Mouse (Mus musculus): ENCODE results near the gene Chrnb1. TPM values are rescaled to one million over a fixed set of nuclear protein-coding genes. Genes with fewer than 3 reads are reported as not detected.

The Chrnb1 gene
- polyA plus RNA-seq, 1 experiment from 2014 or later: 5.8 TPM

- Histone ChIP-seq H3K36me3 (ENCODE audit: control insufficient read depth, insufficient read depth, low read length) (no peaks in the 10 kb centered on the region), H3K4me3 (ENCODE audit: control insufficient read depth in 1 of 2, insufficient read depth in 1 of 2, low read depth in 1 of 2, low read length in 2 of 2) (peak overlapping the region in 1 of 2 experiments; percentile 46; a peak in 2 of 4 replicates), H3K4me2 (ENCODE audit: low read length) (peak overlapping the region; percentile 95), H3K4me1 (ENCODE audit: control insufficient read depth in 2 of 2, insufficient read depth in 2 of 2, low read length in 2 of 2) (peaks cover 20 to 45% of the 10 kb centered on the region in 2 experiments), H3K9ac (ENCODE audit: low read length) (peak overlapping the region; percentile 69; the same call in 1 of the 2 replicates), H3K9me3 (ENCODE audit: control insufficient read depth, low read length) (peaks cover 5% of the 10 kb centered on the region; the same call in 1 of the 2 replicates), H3K27me3 (ENCODE audit: control insufficient read depth, insufficient read depth, low read length) (peaks cover 18% of the 10 kb centered on the region; the same call in 1 of the 2 replicates), H3K27ac (replicated peaks in 1 of 2; ENCODE audit: control insufficient read depth in 1 of 2, insufficient read depth in 1 of 2, low read depth in 2 of 2, low read length in 2 of 2) (no peak overlapping the region)
- WGBS: 10% methylated on average over 12 of the region's 12 CpGs
- no peak for ATAC-seq (ENCODE audit: insufficient number of reproducible peaks, insufficient read depth, low FRiP score, low read depth)
Measured at GRCm38 (mm10) chr11:69804652-69804940, 8.9 kb upstream of the Chrnb1 start.

GRCm38 (mm10) chr11:69803786-69804651 is 8.3 kb upstream of the Chrnb1 start:
- Histone ChIP-seq H3K4me1 (ENCODE audit: control insufficient read depth in 2 of 2, insufficient read depth in 2 of 2, low read length in 2 of 2) (peaks cover 25 to 51% of the 10 kb centered on the region in 2 experiments), H3K9ac (ENCODE audit: low read length) (peak overlapping the region; percentile 69), H3K27me3 (ENCODE audit: control insufficient read depth, insufficient read depth, low read length) (peaks cover 18% of the 10 kb centered on the region; the same call in 1 of the 2 replicates), H3K4me2 (ENCODE audit: low read length) (peak overlapping the region; percentile 95), H3K36me3 (ENCODE audit: control insufficient read depth, insufficient read depth, low read length) (no peaks in the 10 kb centered on the region), H3K27ac (replicated peaks in 1 of 2; ENCODE audit: control insufficient read depth in 1 of 2, insufficient read depth in 1 of 2, low read depth in 2 of 2, low read length in 2 of 2) (no peak overlapping the region), H3K9me3 (ENCODE audit: control insufficient read depth, low read length) (peaks cover 5% of the 10 kb centered on the region; the same call in 1 of the 2 replicates), H3K4me3 (ENCODE audit: control insufficient read depth in 1 of 2, insufficient read depth in 1 of 2, low read depth in 1 of 2, low read length in 2 of 2) (peak overlapping the region; percentile 46 to 65)
- peak; percentile 36; the same call in 1 of the 2 replicates for ATAC-seq (ENCODE audit: insufficient number of reproducible peaks, insufficient read depth, low FRiP score, low read depth)
- WGBS: 2% methylated on average over 60 of the region's 60 CpGs

GRCm38 (mm10) chr11:69803328-69803727 is 7.6 kb upstream of the Chrnb1 start:
- peaks cover 5% of the 10 kb centered on the region; the same call in 1 of the 2 replicates for H3K9me3 ChIP-seq (ENCODE audit: control insufficient read depth, low read length)
- peak overlapping the region; percentile 95 for H3K4me2 ChIP-seq (ENCODE audit: low read length)
- ATAC-seq (ENCODE audit: insufficient number of reproducible peaks, insufficient read depth, low FRiP score, low read depth): no peak
- H3K27ac ChIP-seq (replicated peaks in 1 of 2; ENCODE audit: control insufficient read depth in 1 of 2, insufficient read depth in 1 of 2, low read depth in 2 of 2, low read length in 2 of 2): no peak overlapping the region
- H3K9ac ChIP-seq (ENCODE audit: low read length): peak overlapping the region; percentile 69
- peaks cover 18% of the 10 kb centered on the region; the same call in 1 of the 2 replicates for H3K27me3 ChIP-seq (ENCODE audit: control insufficient read depth, insufficient read depth, low read length)
- H3K36me3 ChIP-seq (ENCODE audit: control insufficient read depth, insufficient read depth, low read length): no peaks in the 10 kb centered on the region
- 3% methylated on average over 12 of the region's 12 CpGs for WGBS
- H3K4me1 ChIP-seq (ENCODE audit: control insufficient read depth in 2 of 2, insufficient read depth in 2 of 2, low read length in 2 of 2): peaks cover 25 to 52% of the 10 kb centered on the region in 2 experiments
- peak overlapping the region; percentile 46 to 65 for H3K4me3 ChIP-seq (ENCODE audit: control insufficient read depth in 1 of 2, insufficient read depth in 1 of 2, low read depth in 1 of 2, low read length in 2 of 2)

GRCm38 (mm10) chr11:69802648-69803105 is 6.9 kb upstream of the Chrnb1 start:
- peaks cover 21% of the 10 kb centered on the region; the same call in 1 of the 2 replicates for H3K27me3 ChIP-seq (ENCODE audit: control insufficient read depth, insufficient read depth, low read length)
- H3K27ac ChIP-seq (replicated peaks in 1 of 2; ENCODE audit: control insufficient read depth in 1 of 2, insufficient read depth in 1 of 2, low read depth in 2 of 2, low read length in 2 of 2): no peak overlapping the region
- H3K4me1 ChIP-seq (ENCODE audit: control insufficient read depth in 2 of 2, insufficient read depth in 2 of 2, low read length in 2 of 2): peaks cover 25 to 52% of the 10 kb centered on the region in 2 experiments
- H3K9ac ChIP-seq (ENCODE audit: low read length): peak overlapping the region; percentile 69
- ATAC-seq (ENCODE audit: insufficient number of reproducible peaks, insufficient read depth, low FRiP score, low read depth): no peak
- peak overlapping the region; percentile 46 to 65 for H3K4me3 ChIP-seq (ENCODE audit: control insufficient read depth in 1 of 2, insufficient read depth in 1 of 2, low read depth in 1 of 2, low read length in 2 of 2)
- peaks cover 5% of the 10 kb centered on the region; the same call in 1 of the 2 replicates for H3K9me3 ChIP-seq (ENCODE audit: control insufficient read depth, low read length)
- WGBS: 2% methylated on average over 32 of the region's 33 CpGs
- no peaks in the 10 kb centered on the region for H3K36me3 ChIP-seq (ENCODE audit: control insufficient read depth, insufficient read depth, low read length)
- peak overlapping the region; percentile 95 for H3K4me2 ChIP-seq (ENCODE audit: low read length)

GRCm38 (mm10) chr11:69801379-69801977 is 5.7 kb upstream of the Chrnb1 start, which contains the start of gene Fgf11:
Gene Fgf11, minus strand, starts transcription at chr11:69801857.
- Histone ChIP-seq H3K27me3 (ENCODE audit: control insufficient read depth, insufficient read depth, low read length) (peaks cover 23% of the 10 kb centered on the region), H3K4me2 (ENCODE audit: low read length) (peak within 1 kb of the TSS; percentile 95), H3K27ac (replicated peaks in 1 of 2; ENCODE audit: control insufficient read depth in 1 of 2, insufficient read depth in 1 of 2, low read depth in 2 of 2, low read length in 2 of 2) (peak within 1 kb of the TSS; percentile 50 to 53), H3K9ac (ENCODE audit: low read length) (peak within 1 kb of the TSS; percentile 69), H3K36me3 (ENCODE audit: control insufficient read depth, insufficient read depth, low read length) (no peaks in the 10 kb centered on the region), H3K4me1 (ENCODE audit: control insufficient read depth in 2 of 2, insufficient read depth in 2 of 2, low read length in 2 of 2) (peaks cover 25 to 52% of the 10 kb centered on the region in 2 experiments), H3K4me3 (ENCODE audit: control insufficient read depth in 1 of 2, insufficient read depth in 1 of 2, low read depth in 1 of 2, low read length in 2 of 2) (peak within 1 kb of the TSS; percentile 46 to 65), H3K9me3 (ENCODE audit: control insufficient read depth, low read length) (peaks cover 3% of the 10 kb centered on the region; the same call in 1 of the 2 replicates)
- no peak for ATAC-seq (ENCODE audit: insufficient number of reproducible peaks, insufficient read depth, low FRiP score, low read depth)
- under 1% methylated on average over 31 of the region's 33 CpGs for WGBS

- peaks cover 21% of the 10 kb centered on the region for H3K27me3 ChIP-seq (ENCODE audit: control insufficient read depth, insufficient read depth, low read length)
- H3K4me3 ChIP-seq (ENCODE audit: control insufficient read depth in 1 of 2, insufficient read depth in 1 of 2, low read depth in 1 of 2, low read length in 2 of 2): peak overlapping the region; percentile 46 to 51
- ATAC-seq (ENCODE audit: insufficient number of reproducible peaks, insufficient read depth, low FRiP score, low read depth): peak; percentile 7; the same call in 1 of the 2 replicates
- peak overlapping the region; percentile 95 for H3K4me2 ChIP-seq (ENCODE audit: low read length)
- peaks cover 25 to 58% of the 10 kb centered on the region in 2 experiments for H3K4me1 ChIP-seq (ENCODE audit: control insufficient read depth in 2 of 2, insufficient read depth in 2 of 2, low read length in 2 of 2)
- H3K36me3 ChIP-seq (ENCODE audit: control insufficient read depth, insufficient read depth, low read length): no peaks in the 10 kb centered on the region
- WGBS: under 1% methylated on average over 36 of the region's 36 CpGs
- H3K9ac ChIP-seq (ENCODE audit: low read length): peak overlapping the region; percentile 69
- no peaks in the 10 kb centered on the region for H3K9me3 ChIP-seq (ENCODE audit: control insufficient read depth, low read length)
- peak overlapping the region; percentile 50 to 53 for H3K27ac ChIP-seq (replicated peaks in 1 of 2; ENCODE audit: control insufficient read depth in 1 of 2, insufficient read depth in 1 of 2, low read depth in 2 of 2, low read length in 2 of 2)
Measured at GRCm38 (mm10) chr11:69800392-69801197, 4.9 kb upstream of the Chrnb1 start.

GRCm38 (mm10) chr11:69800138-69800391 is 4.3 kb upstream of the Chrnb1 start:
- WGBS: 2% methylated on average over 11 of the region's 11 CpGs
- Histone ChIP-seq H3K9ac (ENCODE audit: low read length) (peak overlapping the region; percentile 69), H3K27ac (replicated peaks in 1 of 2; ENCODE audit: control insufficient read depth in 1 of 2, insufficient read depth in 1 of 2, low read depth in 2 of 2, low read length in 2 of 2) (no peak overlapping the region), H3K4me2 (ENCODE audit: low read length) (peak overlapping the region; percentile 95), H3K4me1 (ENCODE audit: control insufficient read depth in 2 of 2, insufficient read depth in 2 of 2, low read length in 2 of 2) (peaks cover 25 to 58% of the 10 kb centered on the region in 2 experiments), H3K27me3 (ENCODE audit: control insufficient read depth, insufficient read depth, low read length) (peaks cover 16% of the 10 kb centered on the region), H3K36me3 (ENCODE audit: control insufficient read depth, insufficient read depth, low read length) (no peaks in the 10 kb centered on the region), H3K9me3 (ENCODE audit: control insufficient read depth, low read length) (no peaks in the 10 kb centered on the region), H3K4me3 (ENCODE audit: control insufficient read depth in 1 of 2, insufficient read depth in 1 of 2, low read depth in 1 of 2, low read length in 2 of 2) (peak overlapping the region; percentile 46 to 51)
- no peak for ATAC-seq (ENCODE audit: insufficient number of reproducible peaks, insufficient read depth, low FRiP score, low read depth)

All from heart, embryonic 14.5 days (tissue).